Mouse (Mus musculus) urinary bladder, postnatal 10 days (tissue): ENCODE data around the gene Dmxl2.

Experiments used
- DNase-seq: peaks from one replicate; pipeline ENCODE4 v3.0.0; 2022; ENCODE audit warnings: low spot score

Dmxl2 gene

GRCm38 (mm10) chr9:54499791-54500190 is 1.6 kb downstream of the Dmxl2 start:
- no peak for DNase-seq

DNA sequence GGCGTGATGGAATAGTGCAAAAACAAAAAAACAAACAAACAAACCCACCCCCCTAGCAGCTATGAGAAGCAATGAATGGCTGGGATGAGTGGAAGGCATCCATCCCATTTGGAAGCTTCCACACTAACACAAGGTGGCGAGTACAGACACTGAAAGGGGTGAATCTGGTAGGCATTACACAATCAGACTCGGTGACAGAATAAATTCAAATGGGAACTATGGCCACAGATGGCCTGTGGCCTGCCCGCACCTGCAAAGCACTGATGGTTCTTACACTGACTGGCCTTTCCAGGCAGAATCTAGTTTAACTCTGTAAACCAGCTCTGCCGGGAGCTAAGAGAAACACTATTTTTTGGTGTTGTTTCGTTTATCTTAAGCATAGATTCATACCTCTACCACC is 2.1 kb downstream of the Dmxl2 start:
- DNase-seq, result no peak

GRCm38 (mm10) chr9:54490431-54490830 is 11.0 kb downstream of the Dmxl2 start:
- no peak for DNase-seq

- DNase-seq, result no peak
Observed at GRCm38 (mm10) chr9:54489599-54489998, 11.8 kb downstream of the Dmxl2 start.

DNA sequence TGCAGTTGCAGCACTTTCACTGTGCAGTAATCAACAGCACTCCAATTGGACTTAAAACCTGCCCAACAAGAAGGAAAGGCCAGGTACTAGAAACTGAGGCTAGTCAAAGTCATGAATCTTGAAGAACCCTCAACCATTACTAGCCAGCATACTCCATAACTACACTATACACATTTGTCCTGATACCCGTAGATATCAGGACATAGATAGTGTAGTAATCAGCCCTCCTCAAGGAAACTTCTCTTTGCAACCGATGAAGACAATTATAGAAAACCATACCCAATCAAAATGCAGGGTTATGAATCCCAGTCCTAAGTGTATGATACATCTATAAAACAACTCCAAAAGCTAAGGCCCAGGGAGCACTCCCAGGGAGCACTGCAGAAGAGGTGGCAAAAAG is 16.5 kb downstream of the Dmxl2 start:
- no peak for DNase-seq

DNA sequence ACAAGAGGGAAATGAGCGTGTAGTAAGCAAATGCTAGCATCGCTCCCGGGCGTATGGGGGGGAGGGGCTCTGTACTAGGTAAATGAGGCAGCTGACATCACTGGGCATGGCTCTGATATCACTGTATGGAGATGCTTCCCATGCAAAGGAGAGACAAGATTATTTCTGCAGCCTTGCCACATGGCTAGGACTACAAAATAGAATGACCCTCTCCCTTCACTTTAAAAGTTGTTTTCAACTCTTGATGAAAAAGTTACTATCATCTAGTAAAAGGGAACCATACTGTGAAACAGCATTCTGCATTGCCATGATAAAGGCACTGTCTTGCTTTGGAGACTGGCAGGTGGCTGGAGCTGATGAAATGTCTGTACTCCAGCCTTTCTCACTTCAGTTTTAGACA is 18.2 kb downstream of the Dmxl2 start:
- no peak for DNase-seq

- DNase-seq, result no peak
Observed at GRCm38 (mm10) chr9:54482763-54483162, 18.7 kb downstream of the Dmxl2 start.

GRCm38 (mm10) chr9:54479054-54479453 is 22.4 kb downstream of the Dmxl2 start:
- DNase-seq, result no peak

GRCm38 (mm10) chr9:54478117-54478516 is 23.3 kb downstream of the Dmxl2 start:
- no peak for DNase-seq

DNA sequence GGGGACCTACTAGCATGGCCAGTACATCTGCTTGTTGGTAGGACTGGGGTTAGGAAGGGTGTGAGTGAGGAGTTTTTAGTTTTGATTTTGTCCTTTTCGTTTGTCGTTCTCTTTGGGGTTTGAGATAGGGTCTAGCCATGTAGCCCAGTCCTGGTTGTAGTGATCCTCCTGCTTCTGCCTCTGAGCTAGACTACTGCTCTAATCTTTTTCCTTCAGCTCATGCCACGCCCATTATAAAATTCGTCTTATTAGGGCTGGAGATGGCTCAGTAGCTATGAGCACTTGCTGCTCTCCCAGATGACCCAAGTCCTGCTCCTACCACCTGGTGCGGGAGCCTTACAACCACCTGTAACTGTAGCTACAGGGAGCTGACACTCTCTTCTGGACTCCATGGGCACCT is 26.9 kb downstream of the Dmxl2 start:
- DNase-seq, result no peak

- DNase-seq, result no peak
Observed at GRCm38 (mm10) chr9:54474031-54474430, 27.4 kb downstream of the Dmxl2 start.

DNA sequence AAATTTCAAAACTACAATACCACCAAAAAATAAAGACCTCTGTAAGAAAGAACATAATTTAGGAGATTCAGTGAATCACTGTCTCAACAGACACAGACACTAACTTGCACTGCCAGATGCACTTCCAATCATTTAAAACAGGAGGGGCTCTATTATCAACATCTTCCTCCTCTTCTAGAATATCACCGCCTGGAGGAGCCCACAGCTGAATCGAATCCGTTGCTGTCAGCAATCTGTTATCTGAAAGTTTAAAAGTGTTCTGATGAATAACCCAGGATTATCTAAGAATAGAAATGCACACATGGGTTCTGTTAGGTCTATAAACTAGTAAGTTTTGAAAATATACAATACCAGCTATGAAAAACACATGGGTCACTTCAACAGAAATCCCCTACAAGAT is 28.6 kb downstream of the Dmxl2 start:
- no peak for DNase-seq

GRCm38 (mm10) chr9:54469339-54469738 is 32.1 kb downstream of the Dmxl2 start:
- no peak for DNase-seq

- DNase-seq, result no peak
Observed at GRCm38 (mm10) chr9:54467433-54467933, 33.9 kb downstream of the Dmxl2 start.

DNA sequence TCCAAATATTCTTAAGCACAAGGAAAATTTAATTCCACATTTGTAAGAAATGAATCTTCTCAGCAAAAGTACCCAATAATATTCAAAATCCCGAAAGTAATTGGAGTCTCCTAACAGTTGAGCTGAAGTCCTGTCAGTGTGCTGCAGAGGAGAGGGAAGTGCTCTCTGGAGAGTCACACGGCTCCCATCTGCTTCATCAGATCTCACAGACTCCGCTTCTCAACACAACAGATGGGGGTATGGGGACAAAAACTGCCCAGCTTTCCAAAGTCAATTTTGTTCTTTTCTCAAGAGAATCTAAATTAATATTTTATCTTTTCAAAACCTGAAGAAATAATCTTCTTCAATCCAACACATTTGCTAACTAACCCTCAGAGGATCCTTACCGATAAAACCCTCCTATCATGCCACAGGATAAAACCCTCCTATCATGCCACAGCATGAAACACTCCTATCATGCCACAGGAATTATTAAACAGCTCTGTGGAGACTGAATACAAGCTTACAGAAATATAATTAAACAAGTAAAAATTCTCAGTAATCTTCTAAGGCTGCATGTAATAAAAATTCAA is 37.9 kb downstream of the Dmxl2 start:
- no peak for DNase-seq

GRCm38 (mm10) chr9:54439015-54439414 is 62.4 kb downstream of the Dmxl2 start:
- no peak for DNase-seq

DNA sequence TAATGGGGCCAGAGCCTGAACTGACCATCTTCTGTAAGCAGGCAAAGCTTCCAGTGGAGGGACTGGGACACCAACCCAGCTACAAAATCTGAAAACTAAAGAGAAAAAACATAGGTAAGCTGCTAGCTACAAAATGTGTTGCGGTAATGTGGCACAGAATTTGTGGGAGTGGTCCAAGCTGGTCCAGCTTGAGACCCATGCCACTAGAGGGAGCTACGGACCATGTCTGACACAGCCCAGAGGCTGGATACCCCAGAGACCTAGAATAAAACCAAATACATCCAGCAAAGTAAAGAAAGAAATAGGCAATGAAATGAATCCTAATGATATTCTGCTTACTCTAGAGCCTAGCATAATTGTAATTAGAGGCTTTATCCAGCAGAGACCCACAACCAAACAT is 63.2 kb downstream of the Dmxl2 start:
- DNase-seq, result no peak

GRCm38 (mm10) chr9:54416238-54416637 is 85.2 kb downstream of the Dmxl2 start:
- no peak for DNase-seq

DNA sequence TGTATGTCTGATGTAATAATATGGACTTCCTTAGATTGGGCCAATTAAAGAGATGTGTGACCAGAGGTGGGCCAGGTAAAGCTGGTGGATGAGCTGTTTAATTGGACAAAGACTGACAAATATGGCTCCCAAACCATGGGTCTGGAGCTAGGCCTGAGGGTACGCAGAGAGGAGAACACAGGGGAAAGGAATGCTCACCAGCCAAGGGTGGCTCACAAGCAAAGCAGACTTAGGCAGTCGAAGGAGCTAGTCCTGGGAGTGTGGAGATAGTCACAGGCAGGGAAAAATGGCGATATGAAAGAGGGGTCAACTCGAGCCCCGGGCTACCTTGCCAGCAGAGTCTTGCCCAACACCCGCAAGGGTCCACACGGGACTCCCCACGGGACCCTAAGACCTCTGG is 144.7 kb downstream of the Dmxl2 start:
- no peak for DNase-seq

DNA sequence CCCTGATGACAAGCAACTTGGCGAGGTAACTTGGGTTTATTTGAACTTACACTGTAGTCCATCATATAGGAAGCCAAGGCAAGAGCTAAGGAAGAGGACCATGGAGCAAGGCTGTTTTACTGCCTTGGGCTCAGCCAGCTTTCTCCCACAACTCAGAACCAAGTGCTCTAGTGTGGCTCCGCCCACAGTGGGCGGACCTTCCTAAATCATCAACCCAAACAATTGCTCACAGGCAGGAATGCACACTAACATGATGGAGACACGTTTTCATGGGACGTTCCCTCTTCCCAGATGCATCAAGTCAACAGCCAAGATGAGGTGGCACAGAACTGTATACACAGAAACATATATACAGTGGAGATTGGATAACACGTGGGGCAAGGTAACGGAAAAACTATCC is 159.4 kb downstream of the Dmxl2 start:
- no peak for DNase-seq

GRCm38 (mm10) chr9:54336532-54337144 is 164.8 kb downstream of the Dmxl2 start:
- no peak for DNase-seq

DNA sequence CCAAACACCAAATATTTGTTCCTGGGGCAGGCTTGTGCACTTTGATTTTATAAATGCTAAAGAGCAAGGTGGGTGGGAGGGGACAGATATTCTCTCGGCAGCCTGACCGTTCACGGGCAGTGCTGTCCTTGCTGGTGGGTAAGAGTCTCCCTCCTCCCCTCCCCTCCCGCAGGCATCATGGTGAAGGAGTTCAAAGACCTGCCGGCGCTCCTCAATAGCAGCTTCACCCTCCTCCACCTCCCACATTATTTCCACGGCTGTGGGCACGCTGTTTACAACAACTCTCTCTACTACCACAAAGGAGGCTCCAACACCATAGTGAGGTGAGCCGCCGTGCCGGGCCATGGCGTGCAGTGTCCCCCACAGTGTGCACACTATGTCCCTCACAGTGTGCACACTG is 165.8 kb downstream of the Dmxl2 start:
- no peak for DNase-seq

DNA sequence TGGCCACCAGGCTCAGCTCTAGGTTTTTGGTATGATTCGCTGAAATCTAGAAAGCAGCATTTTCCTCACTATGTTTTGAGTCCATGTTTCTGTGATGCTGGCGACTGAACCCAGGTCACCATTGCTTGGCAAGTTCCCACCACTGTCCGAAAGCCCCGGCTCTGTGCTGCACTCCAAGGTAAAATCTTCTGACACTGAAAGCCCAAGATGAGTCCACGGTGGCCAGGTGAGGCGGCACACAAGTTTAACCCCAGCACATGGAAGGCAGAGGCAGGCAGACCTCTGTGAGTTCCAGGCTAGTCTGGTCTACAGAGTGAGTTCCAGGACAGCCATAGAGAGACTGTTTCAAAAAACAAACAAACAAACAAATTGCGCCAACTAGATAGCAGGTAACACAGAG is 172.2 kb downstream of the Dmxl2 start:
- DNase-seq, result no peak

- no peak for DNase-seq
Observed at GRCm38 (mm10) chr9:54323456-54323855, 178.0 kb downstream of the Dmxl2 start.
